Mouse (Mus musculus): Measurements from ENCODE around the gene Arid1b. TPM values are rescaled to one million over a fixed set of nuclear protein-coding genes. Genes with fewer than 3 reads are reported as not detected.
A peak's percentile ranks its signal among the peaks of the same experiment; 100 is the strongest.

Arid1b gene
- polyA plus RNA-seq, 1 experiment from 2014 or later, result 22.6 TPM

DNA sequence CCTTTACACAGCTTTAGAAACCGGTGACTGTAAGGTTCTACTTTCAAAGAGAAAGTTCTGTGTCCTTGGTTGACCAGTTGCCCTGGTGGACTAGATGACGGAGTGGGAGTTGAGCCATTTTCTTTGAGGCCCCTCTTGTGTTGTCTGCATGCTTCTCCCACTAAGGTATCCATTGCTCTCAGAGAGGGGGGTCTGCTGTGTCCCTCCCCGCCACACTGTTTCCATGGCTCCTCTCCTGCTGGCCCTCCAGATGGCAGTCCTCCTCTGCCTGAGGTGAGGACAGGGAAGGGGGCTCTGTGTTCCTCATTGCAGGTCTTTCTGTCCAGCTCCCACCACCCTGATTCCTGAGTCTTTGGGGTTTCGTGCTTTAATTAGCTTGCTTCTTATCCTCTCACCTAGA is 62.5 kb downstream of the Arid1b start:
- no peak overlapping the region for H3K27ac ChIP-seq (ENCODE audit: low read length)
- H3K9ac ChIP-seq (replicated peaks; ENCODE audit: low read depth, low read length), result no peak overlapping the region

DNA sequence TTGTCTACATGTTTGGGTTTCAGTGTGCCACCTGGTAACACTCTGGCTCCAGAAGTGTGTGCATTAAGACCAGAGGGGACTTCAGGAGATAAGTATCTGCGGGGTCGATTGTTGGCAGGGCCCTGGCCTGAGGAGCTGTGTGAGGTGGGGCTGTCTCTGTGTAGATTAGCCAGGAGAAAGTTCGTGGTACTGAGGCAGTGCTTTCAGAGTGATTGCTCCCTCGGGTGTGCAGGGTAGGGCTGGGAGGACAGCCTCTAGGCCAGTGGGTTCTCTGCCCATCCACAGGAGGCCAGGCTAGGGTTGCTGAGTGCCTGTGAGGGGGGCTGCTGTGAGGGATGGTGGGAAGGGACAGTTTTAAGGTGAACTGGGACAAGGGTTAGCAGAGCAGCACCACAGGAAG is 63.2 kb downstream of the Arid1b start:
- Histone ChIP-seq H3K4me2 (replicated peaks; ENCODE audit: low read depth, low read length) (0 out of 2 replicates have a peak overlapping the region, but pooled peaks have one; percentile 11), H3K27ac (ENCODE audit: low read length) (peak overlapping the region; percentile 41; the same call in 1 of the 2 replicates), H3K9me3 (ENCODE audit: control insufficient read depth, low read depth, low read length) (no peaks in the 10 kb centered on the region), H3K36me3 (ENCODE audit: control insufficient read depth, insufficient read depth, low read length) (no peaks in the 10 kb centered on the region; the same call in 1 of the 2 replicates), H3K4me1 (ENCODE audit: control insufficient read depth, insufficient read depth, low read length) (peaks cover 72% of the 10 kb centered on the region), H3K4me3 (ENCODE audit: low read depth, low read length) (no peak overlapping the region), H3K9ac (replicated peaks; ENCODE audit: low read depth, low read length) (no peak overlapping the region), H3K27me3 (ENCODE audit: control insufficient read depth, insufficient read depth, low read length) (no peaks in the 10 kb centered on the region)
- no peak for ATAC-seq (ENCODE audit: insufficient number of reproducible peaks, insufficient read depth, low FRiP score, low read depth)
- WGBS, result 12% methylated on average over 4 of the region's 4 CpGs

More for the DNA sequence above, 62.5 kb downstream of the Arid1b start:
- no peaks in the 10 kb centered on the region; the same call in 1 of the 2 replicates for H3K36me3 ChIP-seq (ENCODE audit: control insufficient read depth, insufficient read depth, low read length)
- ATAC-seq (ENCODE audit: insufficient number of reproducible peaks, insufficient read depth, low FRiP score, low read depth), result no peak
- H3K4me1 ChIP-seq (ENCODE audit: control insufficient read depth, insufficient read depth, low read length), result peaks cover 73% of the 10 kb centered on the region
- no peak overlapping the region for H3K4me3 ChIP-seq (ENCODE audit: low read depth, low read length)
- H3K4me2 ChIP-seq (replicated peaks; ENCODE audit: low read depth, low read length), result no peak overlapping the region; the same call in 1 of the 2 replicates
- no peaks in the 10 kb centered on the region for H3K27me3 ChIP-seq (ENCODE audit: control insufficient read depth, insufficient read depth, low read length)
- WGBS, result 58% methylated on average over 4 of the region's 4 CpGs
- no peaks in the 10 kb centered on the region for H3K9me3 ChIP-seq (ENCODE audit: control insufficient read depth, low read depth, low read length)

DNA sequence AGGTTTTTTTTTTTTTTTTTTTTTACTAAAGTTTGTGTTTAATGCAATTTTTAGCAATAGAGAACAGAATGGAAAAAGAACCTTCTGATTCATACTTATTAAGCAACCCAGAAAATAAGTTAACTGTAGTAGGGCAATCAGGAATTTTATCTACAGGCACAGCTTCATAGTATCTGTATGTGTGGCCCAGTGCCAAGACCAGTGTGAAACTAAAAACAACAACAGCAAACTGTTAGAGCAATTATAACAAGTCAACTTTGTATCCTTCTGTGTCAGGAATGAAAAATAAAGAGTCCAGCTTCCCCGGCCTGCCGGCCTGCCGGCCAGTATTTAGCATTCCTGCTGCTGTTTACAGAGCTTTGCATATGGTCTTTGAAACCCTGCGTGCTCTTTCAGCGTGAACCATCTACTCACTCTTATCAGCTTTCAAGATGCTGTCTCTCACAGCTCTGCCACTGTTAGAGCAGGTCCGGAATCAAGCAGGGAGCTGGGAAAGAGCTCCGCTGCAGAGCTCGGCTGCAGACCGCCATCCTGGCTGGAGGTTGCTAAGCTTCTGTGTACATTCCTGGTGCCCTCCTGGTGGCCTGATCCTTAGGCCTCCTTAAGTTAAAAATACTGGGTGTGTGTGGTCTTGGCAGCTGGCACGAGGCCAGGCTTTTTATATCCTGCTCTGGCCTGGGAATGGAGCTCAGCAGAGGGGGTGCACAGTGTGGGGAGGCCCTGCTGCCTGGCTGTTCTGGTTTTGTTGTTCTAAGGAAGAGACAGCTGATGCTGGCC is 64.0 kb downstream of the Arid1b start:
- Histone ChIP-seq H3K9me3 (ENCODE audit: control insufficient read depth, low read depth, low read length) (no peaks in the 10 kb centered on the region), H3K4me1 (ENCODE audit: control insufficient read depth, insufficient read depth, low read length) (peaks cover 64% of the 10 kb centered on the region), H3K9ac (replicated peaks; ENCODE audit: low read depth, low read length) (no peak overlapping the region), H3K27ac (ENCODE audit: low read length) (peak overlapping the region; percentile 41; the same call in 1 of the 2 replicates), H3K4me2 (replicated peaks; ENCODE audit: low read depth, low read length) (peak overlapping the region; percentile 7), H3K4me3 (ENCODE audit: low read depth, low read length) (0 out of 2 replicates have a peak overlapping the region, but pooled peaks have one; percentile 0), H3K27me3 (ENCODE audit: control insufficient read depth, insufficient read depth, low read length) (no peaks in the 10 kb centered on the region), H3K36me3 (ENCODE audit: control insufficient read depth, insufficient read depth, low read length) (no peaks in the 10 kb centered on the region; the same call in 1 of the 2 replicates)
- 4% methylated on average over 10 of the region's 10 CpGs for WGBS
- peak; percentile 88 for ATAC-seq (ENCODE audit: insufficient number of reproducible peaks, insufficient read depth, low FRiP score, low read depth)

DNA sequence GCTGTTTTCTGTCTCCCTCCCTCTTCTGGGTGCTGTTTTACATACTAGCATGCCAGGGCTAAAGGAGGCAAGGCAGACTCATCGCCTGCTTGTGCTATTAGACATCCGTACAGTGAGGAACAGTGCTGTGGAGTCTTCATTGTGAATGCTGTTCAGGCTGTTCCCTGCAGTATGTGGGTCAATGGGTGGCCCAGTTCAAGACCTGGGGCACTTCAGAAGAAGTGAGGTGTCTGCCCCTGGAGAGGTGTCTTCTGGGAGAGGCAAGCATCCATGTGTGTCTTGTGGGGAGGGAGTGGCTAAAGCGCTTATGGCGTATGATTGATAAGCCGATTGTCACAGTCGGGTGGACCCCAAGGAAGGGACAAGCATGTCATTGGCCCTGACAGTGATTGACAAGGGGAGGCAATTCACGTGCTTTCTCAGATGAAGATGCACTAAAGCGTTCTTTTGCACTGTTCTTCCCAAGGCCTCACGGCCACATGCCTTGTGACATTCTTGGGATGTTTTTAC is 65.0 kb downstream of the Arid1b start:
- ATAC-seq (ENCODE audit: insufficient number of reproducible peaks, insufficient read depth, low FRiP score, low read depth), result no peak
- Histone ChIP-seq H3K27ac (ENCODE audit: low read length) (peak overlapping the region; percentile 41), H3K4me1 (ENCODE audit: control insufficient read depth, insufficient read depth, low read length) (peaks cover 61% of the 10 kb centered on the region), H3K9ac (replicated peaks; ENCODE audit: low read depth, low read length) (no peak overlapping the region), H3K36me3 (ENCODE audit: control insufficient read depth, insufficient read depth, low read length) (no peaks in the 10 kb centered on the region), H3K9me3 (ENCODE audit: control insufficient read depth, low read depth, low read length) (no peaks in the 10 kb centered on the region), H3K4me2 (replicated peaks; ENCODE audit: low read depth, low read length) (no peak overlapping the region), H3K4me3 (ENCODE audit: low read depth, low read length) (no peak overlapping the region), H3K27me3 (ENCODE audit: control insufficient read depth, insufficient read depth, low read length) (no peaks in the 10 kb centered on the region)
- whole genome bisulfite sequencing, result 60% methylated on average over 9 of the region's 9 CpGs

DNA sequence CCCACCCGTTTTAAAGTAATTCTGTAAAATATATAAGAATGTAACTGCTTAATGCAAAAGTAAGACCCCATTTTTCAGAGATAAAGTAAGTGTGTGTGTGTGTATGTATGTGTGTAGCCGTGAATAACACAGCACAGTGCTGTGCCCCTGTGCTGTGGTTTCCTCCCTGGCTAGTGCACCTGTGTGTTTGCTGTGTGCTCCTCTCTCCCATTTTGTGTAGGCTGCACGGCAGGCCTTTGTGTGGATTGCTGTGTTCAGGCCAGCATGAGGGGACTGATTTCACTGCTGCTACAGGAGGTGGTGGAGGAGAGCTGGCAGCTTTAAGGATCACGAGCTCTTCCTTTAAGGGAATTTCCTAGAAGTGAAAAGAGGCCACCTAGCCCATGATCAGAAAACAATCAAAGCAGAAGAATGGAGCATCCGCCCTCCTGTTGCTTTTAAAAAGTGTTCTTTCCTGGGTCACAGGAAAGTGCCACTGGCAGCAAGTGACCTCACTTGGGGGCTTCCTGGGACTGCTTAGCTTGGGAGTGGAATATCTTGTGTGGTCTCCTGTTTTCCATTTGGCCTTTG is 66.5 kb downstream of the Arid1b start:
- Histone ChIP-seq H3K4me3 (ENCODE audit: low read depth, low read length) (no peak overlapping the region), H3K27ac (ENCODE audit: low read length) (no peak overlapping the region), H3K36me3 (ENCODE audit: control insufficient read depth, insufficient read depth, low read length) (no peaks in the 10 kb centered on the region), H3K9ac (replicated peaks; ENCODE audit: low read depth, low read length) (no peak overlapping the region), H3K9me3 (ENCODE audit: control insufficient read depth, low read depth, low read length) (no peaks in the 10 kb centered on the region), H3K4me1 (ENCODE audit: control insufficient read depth, insufficient read depth, low read length) (peaks cover 56% of the 10 kb centered on the region), H3K4me2 (replicated peaks; ENCODE audit: low read depth, low read length) (no peak overlapping the region), H3K27me3 (ENCODE audit: control insufficient read depth, insufficient read depth, low read length) (no peaks in the 10 kb centered on the region)
- 59% methylated on average over 5 of the region's 5 CpGs for WGBS
- ATAC-seq (ENCODE audit: insufficient number of reproducible peaks, insufficient read depth, low FRiP score, low read depth), result no peak

DNA sequence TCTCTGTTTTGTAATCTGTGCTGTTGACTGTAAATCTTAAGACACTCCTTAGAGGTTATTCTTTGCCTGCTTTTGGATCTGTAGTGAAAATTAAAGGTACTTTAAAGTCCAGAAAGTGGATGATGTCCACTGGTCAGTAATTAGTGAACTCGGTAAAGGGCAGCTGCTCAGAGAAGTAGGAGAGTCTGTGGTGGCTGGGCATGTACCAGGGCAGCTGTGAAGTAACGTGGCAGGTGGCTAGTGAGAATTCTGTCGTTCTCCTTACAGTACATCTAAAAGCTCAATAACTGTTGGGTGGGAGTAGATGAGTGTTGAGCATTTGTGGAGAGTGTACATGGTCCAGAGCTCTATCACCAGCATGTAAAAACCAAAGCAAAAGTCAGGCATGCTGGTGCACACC is 67.1 kb downstream of the Arid1b start:
- H3K27me3 ChIP-seq (ENCODE audit: control insufficient read depth, insufficient read depth, low read length), result no peaks in the 10 kb centered on the region
- no peak overlapping the region for H3K27ac ChIP-seq (ENCODE audit: low read length)
- 77% methylated on average over 3 of the region's 3 CpGs for WGBS
- H3K9me3 ChIP-seq (ENCODE audit: control insufficient read depth, low read depth, low read length), result no peaks in the 10 kb centered on the region
- ATAC-seq (ENCODE audit: insufficient number of reproducible peaks, insufficient read depth, low FRiP score, low read depth), result no peak
- no peak overlapping the region for H3K4me3 ChIP-seq (ENCODE audit: low read depth, low read length)
- H3K4me1 ChIP-seq (ENCODE audit: control insufficient read depth, insufficient read depth, low read length), result peaks cover 53% of the 10 kb centered on the region
- H3K36me3 ChIP-seq (ENCODE audit: control insufficient read depth, insufficient read depth, low read length), result no peaks in the 10 kb centered on the region
- H3K4me2 ChIP-seq (replicated peaks; ENCODE audit: low read depth, low read length), result no peak overlapping the region
- H3K9ac ChIP-seq (replicated peaks; ENCODE audit: low read depth, low read length), result no peak overlapping the region

DNA sequence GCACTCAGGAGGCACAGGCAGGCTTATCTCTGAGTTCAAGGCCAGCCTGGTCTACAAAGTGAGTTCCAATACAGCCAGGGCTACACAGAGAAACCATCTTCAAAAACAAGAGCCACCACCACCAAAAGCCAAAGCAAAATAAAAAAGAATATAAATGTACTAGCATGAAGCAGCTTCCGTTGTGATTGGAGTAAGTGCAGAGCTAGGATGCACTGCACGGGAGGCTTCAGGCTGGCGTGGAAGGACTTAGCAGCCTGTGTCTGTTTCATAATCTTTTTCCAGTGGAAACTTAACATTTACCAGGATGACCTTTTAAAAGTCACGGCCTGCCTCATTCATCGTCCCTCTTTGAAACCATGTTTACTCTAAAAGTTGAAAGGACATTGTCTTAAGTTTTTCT is 67.5 kb downstream of the Arid1b start:
- Histone ChIP-seq H3K9me3 (ENCODE audit: control insufficient read depth, low read depth, low read length) (no peaks in the 10 kb centered on the region), H3K36me3 (ENCODE audit: control insufficient read depth, insufficient read depth, low read length) (no peaks in the 10 kb centered on the region), H3K27ac (ENCODE audit: low read length) (no peak overlapping the region), H3K9ac (replicated peaks; ENCODE audit: low read depth, low read length) (no peak overlapping the region), H3K4me1 (ENCODE audit: control insufficient read depth, insufficient read depth, low read length) (peaks cover 50% of the 10 kb centered on the region), H3K27me3 (ENCODE audit: control insufficient read depth, insufficient read depth, low read length) (no peaks in the 10 kb centered on the region), H3K4me3 (ENCODE audit: low read depth, low read length) (no peak overlapping the region), H3K4me2 (replicated peaks; ENCODE audit: low read depth, low read length) (no peak overlapping the region)
- no peak for ATAC-seq (ENCODE audit: insufficient number of reproducible peaks, insufficient read depth, low FRiP score, low read depth)
- WGBS, result 33% methylated on average over 5 of the region's 5 CpGs

DNA sequence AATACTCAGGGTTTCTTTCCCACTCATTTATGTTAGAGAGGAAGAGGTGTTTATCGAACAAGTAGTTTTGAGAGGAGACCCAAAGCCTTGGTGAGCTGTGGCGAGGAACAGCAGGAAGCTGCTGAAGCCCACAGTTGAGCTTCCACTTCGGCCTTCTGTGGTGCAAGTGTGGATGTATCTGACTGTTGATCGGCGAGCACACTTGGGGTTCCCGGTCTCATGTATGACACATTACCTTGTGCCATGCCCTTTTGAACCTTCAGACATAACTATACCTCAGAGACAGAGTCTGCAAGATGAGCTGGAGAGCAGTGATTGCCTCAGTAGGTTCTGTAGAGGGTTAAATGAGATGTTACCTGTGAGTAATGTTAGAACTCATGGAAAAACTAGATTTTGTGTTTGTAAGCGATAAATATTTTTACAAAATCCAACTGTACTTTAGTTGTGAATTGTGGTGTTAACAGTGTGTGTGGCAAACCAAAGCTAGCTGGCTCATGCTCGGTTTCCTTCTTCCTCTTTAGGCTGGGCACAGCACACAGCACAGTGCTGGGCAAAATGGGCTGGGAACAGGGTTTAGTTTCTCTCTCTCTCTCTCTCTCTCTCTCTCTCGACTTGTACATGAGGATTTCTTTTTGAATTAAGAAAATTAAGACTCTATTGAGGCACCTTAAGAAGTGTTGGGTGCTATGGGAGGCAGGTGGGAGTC is 69.5 kb downstream of the Arid1b start:
- Histone ChIP-seq H3K9me3 (ENCODE audit: control insufficient read depth, low read depth, low read length) (no peaks in the 10 kb centered on the region), H3K27ac (ENCODE audit: low read length) (no peak overlapping the region), H3K36me3 (ENCODE audit: control insufficient read depth, insufficient read depth, low read length) (no peaks in the 10 kb centered on the region), H3K4me2 (replicated peaks; ENCODE audit: low read depth, low read length) (no peak overlapping the region), H3K4me1 (ENCODE audit: control insufficient read depth, insufficient read depth, low read length) (peaks cover 47% of the 10 kb centered on the region), H3K9ac (replicated peaks; ENCODE audit: low read depth, low read length) (no peak overlapping the region), H3K27me3 (ENCODE audit: control insufficient read depth, insufficient read depth, low read length) (no peaks in the 10 kb centered on the region), H3K4me3 (ENCODE audit: low read depth, low read length) (no peak overlapping the region)
- ATAC-seq (ENCODE audit: insufficient number of reproducible peaks, insufficient read depth, low FRiP score, low read depth), result no peak
- 83% methylated on average over 9 of the region's 9 CpGs for WGBS

All from stomach, embryonic 14.5 days (tissue).